Mouse (Mus musculus) olfactory bulb, adult 2 months (tissue): ENCODE results near the gene Ggt6. TPM values are rescaled to one million over a fixed set of nuclear protein-coding genes. Genes with fewer than 3 reads are reported as not detected.

Experiments used
- H3K27ac ChIP-seq: fragments of 200-500 bp; 2 replicates; pipeline ENCODE4 v1.5.1; 2012; ENCODE audit warnings: low read depth, low read length; ENCODE audit not compliant: insufficient read depth
- H3K4me1 ChIP-seq: fragments of 200-500 bp; 2 replicates; pipeline ENCODE4 v1.6.1; 2012; ENCODE audit warnings: low read length; ENCODE audit not compliant: control insufficient read depth, insufficient read depth
- H3K4me3 ChIP-seq: fragments of 200-500 bp; 2 replicates; pipeline ENCODE4 v1.5.1; 2012; ENCODE audit warnings: mild to moderate bottlenecking, low read depth, low read length, moderate library complexity; ENCODE audit not compliant: insufficient read depth
- CTCF ChIP-seq: fragments of 200-500 bp; IDR thresholded peaks from 2 replicates; pipeline ENCODE4 v1.5.1; 2012; ENCODE audit warnings: low read depth, mild to moderate bottlenecking, low read length, moderate library complexity; ENCODE audit not compliant: insufficient read depth
- POLR2A ChIP-seq: fragments of 200-500 bp; IDR thresholded peaks from 2 replicates; pipeline ENCODE4 v1.6.1; 2012; ENCODE audit warnings: mild to moderate bottlenecking, low read depth, low read length, moderate library complexity; ENCODE audit not compliant: insufficient read depth
- WGBS: fragments of 180-500 bp; shearing (Covaris S2); methylation state at CpG from one replicate; pipeline ENCODE4 v1.1.7; 2018; 5-methylcytosine and 5-hydroxymethylcytosine counted together
- polyA plus RNA-seq: library from polyadenylated mRNA; stranded (reverse); fragments of >200 nt; gene quantifications from 2 replicates; pipeline ENCODE4 v1.2.4, GENCODE M21; 2012; ENCODE audit warnings: low replicate concordance; ENCODE audit not compliant: missing spikeins, insufficient read depth, insufficient read length

The Ggt6 gene
- polyA plus RNA-seq, 1 experiment = not detected

GRCm38 (mm10) chr11:72475408-72475807 lies 40.1 kb downstream of the Ggt6 start:
- 87% methylated on average over 7 of the region's 7 CpGs for WGBS

GRCm38 (mm10) chr11:72476074-72476625 lies 40.8 kb downstream of the Ggt6 start:
- 76% methylated on average over 7 of the region's 7 CpGs for WGBS
- no peak overlapping the region for H3K27ac ChIP-seq
- H3K4me3 ChIP-seq = no peak overlapping the region
- TF ChIP-seq CTCF = no peak
- H3K4me1 ChIP-seq = peaks cover 36% of the 10 kb centered on the region

More at GRCm38 (mm10) chr11:72475408-72475807, 40.1 kb downstream of the Ggt6 start:
- TF ChIP-seq POLR2A (no peak), CTCF (no peak)
- peaks cover 38% of the 10 kb centered on the region for H3K4me1 ChIP-seq
- H3K27ac ChIP-seq = no peak overlapping the region
- no peak overlapping the region for H3K4me3 ChIP-seq

GRCm38 (mm10) chr11:72477182-72477581 lies 41.9 kb downstream of the Ggt6 start:
- TF ChIP-seq POLR2A (no peak), CTCF (no peak)
- no peak overlapping the region for H3K4me3 ChIP-seq
- peaks cover 45% of the 10 kb centered on the region for H3K4me1 ChIP-seq
- 26% methylated on average over 5 of the region's 5 CpGs for WGBS
- H3K27ac ChIP-seq = 0 out of 2 replicates have a peak overlapping the region, but pooled peaks have one; percentile 12

GRCm38 (mm10) chr11:72477653-72478052 lies 42.3 kb downstream of the Ggt6 start:
- Histone ChIP-seq H3K27ac (0 out of 2 replicates have a peak overlapping the region, but pooled peaks have one; percentile 12), H3K4me3 (no peak overlapping the region), H3K4me1 (peaks cover 45% of the 10 kb centered on the region)
- 70% methylated on average over 1 of the region's 1 CpGs for WGBS
- TF ChIP-seq POLR2A (no peak), CTCF (no peak)

DNA sequence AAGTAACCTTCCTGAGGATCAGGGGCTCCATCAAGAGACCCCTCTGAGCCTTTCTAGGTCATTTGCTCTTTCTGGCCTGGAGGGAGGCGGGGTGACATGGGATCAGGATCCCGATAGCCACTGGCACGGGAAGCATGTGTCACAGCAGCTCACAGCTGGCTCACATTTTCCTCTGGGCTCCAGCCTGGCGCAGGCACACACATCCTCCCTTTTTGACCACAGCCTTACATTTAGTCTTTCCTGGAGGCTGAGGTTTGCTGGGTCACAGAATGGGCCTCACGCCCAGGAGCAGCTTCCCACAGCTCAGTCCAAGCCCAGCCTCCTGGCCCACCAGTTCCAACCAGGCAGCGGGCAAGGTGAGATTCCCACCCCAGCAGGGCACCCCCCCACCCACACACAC lies 42.9 kb downstream of the Ggt6 start:
- WGBS = 63% methylated on average over 6 of the region's 6 CpGs
- peaks cover 48% of the 10 kb centered on the region for H3K4me1 ChIP-seq
- no peak overlapping the region for H3K4me3 ChIP-seq
- no peak overlapping the region for H3K27ac ChIP-seq
- TF ChIP-seq CTCF = no peak
- TF ChIP-seq POLR2A = no peak

- peaks cover 49% of the 10 kb centered on the region for H3K4me1 ChIP-seq
- no peak overlapping the region for H3K27ac ChIP-seq
- H3K4me3 ChIP-seq = no peak overlapping the region
- TF ChIP-seq CTCF = no peak
- no peak for TF ChIP-seq POLR2A
- 70% methylated on average over 2 of the region's 2 CpGs for WGBS
Observed at GRCm38 (mm10) chr11:72479499-72479898, 44.2 kb downstream of the Ggt6 start.

DNA sequence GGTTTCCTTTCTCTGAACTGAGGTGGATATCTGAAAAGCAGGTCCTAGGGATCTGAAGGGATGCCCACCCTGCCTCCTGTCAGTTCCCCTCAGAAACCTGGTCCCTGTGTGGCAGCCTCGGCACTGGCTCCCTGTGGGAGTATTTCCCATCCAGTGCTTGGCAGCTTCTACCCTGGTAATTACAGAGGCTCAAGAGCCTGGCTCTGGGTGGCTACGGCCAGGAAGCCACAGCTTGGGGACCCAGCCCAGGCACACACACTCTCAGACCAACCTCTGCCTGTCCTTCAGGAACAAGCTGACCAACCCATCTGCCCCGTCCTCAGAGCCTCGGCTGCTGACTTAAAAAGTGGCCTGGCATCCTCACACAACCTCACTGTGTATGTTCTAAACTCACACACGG lies 46.0 kb downstream of the Ggt6 start:
- H3K27ac ChIP-seq = no peak overlapping the region
- 45% methylated on average over 5 of the region's 5 CpGs for WGBS
- TF ChIP-seq CTCF (no peak), POLR2A (no peak)

DNA sequence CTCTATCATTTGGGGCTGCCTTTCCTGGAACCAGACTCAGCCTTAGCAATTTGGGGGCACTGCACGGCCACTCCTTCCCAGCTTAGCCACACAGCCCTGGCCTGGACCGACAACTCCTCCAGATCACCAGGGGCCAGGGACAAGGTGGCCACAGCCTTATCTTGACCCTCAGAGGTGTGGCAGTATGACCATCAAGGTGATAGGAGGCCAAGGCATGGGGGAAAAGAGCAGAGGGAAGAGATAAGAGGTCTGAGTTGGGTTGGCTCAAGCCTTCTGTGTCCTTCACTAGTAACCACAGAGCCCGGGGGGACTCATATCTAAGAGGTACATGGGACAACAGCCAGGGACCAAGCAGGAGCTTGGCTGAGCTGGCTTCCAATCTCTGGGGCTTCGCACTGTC lies 46.6 kb downstream of the Ggt6 start:
- 66% methylated on average over 4 of the region's 4 CpGs for WGBS
- no peak for TF ChIP-seq POLR2A
- TF ChIP-seq CTCF = no peak
- Histone ChIP-seq H3K4me3 (no peak overlapping the region), H3K27ac (peak overlapping the region; percentile 29; the same call in 1 of the 2 replicates), H3K4me1 (peaks cover 53% of the 10 kb centered on the region)

More for the DNA sequence above, 46.0 kb downstream of the Ggt6 start:
- Histone ChIP-seq H3K4me1 (peaks cover 58% of the 10 kb centered on the region), H3K4me3 (no peak overlapping the region)

DNA sequence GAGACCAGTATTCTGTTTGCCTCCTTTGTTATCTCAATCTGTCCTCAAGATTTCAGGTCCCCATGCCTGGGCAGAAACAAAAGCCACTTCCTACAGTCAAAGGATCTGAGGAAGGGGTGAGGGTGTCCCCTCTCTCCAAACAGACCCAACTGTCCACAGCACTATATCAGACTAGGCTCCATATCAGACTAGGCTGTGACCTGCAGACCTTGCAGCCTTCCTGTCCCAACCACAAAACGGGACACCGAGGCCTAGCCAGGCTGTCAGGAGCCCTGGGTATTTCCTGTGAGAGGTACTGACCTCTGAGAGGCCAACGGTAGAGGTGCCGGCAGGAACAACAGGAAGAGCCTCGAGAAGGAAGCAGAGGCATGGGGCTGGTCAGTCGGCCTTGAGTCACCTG lies 49.2 kb downstream of the Ggt6 start:
- 75% methylated on average over 6 of the region's 6 CpGs for WGBS
- Histone ChIP-seq H3K27ac (no peak overlapping the region), H3K4me1 (peaks cover 42% of the 10 kb centered on the region), H3K4me3 (no peak overlapping the region)
- TF ChIP-seq POLR2A = no peak
- TF ChIP-seq CTCF = no peak
